Mouse (Mus musculus): ENCODE results near the gene Fstl4.
"Not testable (repeated sequence)": the region's sequence is repeated elsewhere in the genome, so short reads cannot be mapped to it uniquely, and the experiment has no call there.

DNA sequence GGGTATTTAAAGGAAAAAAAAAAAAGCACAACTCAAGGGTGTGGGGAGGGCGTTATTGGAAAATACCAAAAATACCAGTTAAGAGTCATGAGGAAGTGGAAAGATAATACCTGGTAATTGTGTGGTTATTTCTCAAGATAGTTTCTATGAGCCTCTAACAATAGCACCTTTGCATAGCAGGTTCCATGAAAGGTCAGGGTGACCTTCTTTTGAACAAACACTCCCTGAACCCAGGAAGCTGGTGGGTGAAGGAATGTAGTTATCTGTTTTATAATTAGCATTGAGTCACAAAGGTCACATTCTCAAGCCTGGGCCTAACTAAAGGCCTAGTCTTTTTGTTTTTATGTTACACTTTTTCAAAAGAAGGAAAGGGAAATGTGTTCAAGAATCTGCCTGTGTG is 432.1 kb downstream of the Fstl4 start:
- not testable (repeated sequence) for TF ChIP-seq POLR2A (IDR thresholded peaks at IDR 0.05; ENCODE audit: extremely low read depth, insufficient read depth, low read length); CTCF (IDR thresholded peaks at IDR 0.05; ENCODE audit: low read depth, low read length)

Measured in liver, adult 2 months (tissue).